Mouse (Mus musculus) ES-Bruce4 (cell line): ENCODE measurements around the gene D330020A13Rik. TPM values are rescaled to one million over a fixed set of nuclear protein-coding genes. Genes with fewer than 3 reads are reported as not detected.
A peak's percentile ranks its signal among the peaks of the same experiment; 100 is the strongest.
"Not testable (repeated sequence)": the region's sequence is repeated elsewhere in the genome, so short reads cannot be mapped to it uniquely, and the experiment has no call there.

Experiments used
- H3K27ac ChIP-seq: 2 replicates; pipeline ENCODE4 v1.5.1; 2012; ENCODE audit warnings: low read length, inconsistent platforms; ENCODE audit not compliant: insufficient read depth
- H3K27me3 ChIP-seq: 2 replicates; pipeline ENCODE4 v1.6.1; 2012; ENCODE audit warnings: mild to moderate bottlenecking, low read length, inconsistent platforms; ENCODE audit not compliant: control insufficient read depth, poor library complexity, insufficient read depth, severe bottlenecking
- H3K36me3 ChIP-seq: 2 replicates; pipeline ENCODE4 v1.6.1; 2012; ENCODE audit warnings: inconsistent platforms, mild to moderate bottlenecking, low read length, moderate library complexity; ENCODE audit not compliant: control insufficient read depth, poor library complexity, insufficient read depth, severe bottlenecking
- H3K4me1 ChIP-seq: one replicate; pipeline ENCODE4 v1.8.1; 2011; ENCODE audit warnings: low read length; ENCODE audit not compliant: control insufficient read depth, insufficient read depth
- H3K4me3 ChIP-seq: 2 replicates; pipeline ENCODE4 v1.5.1; 2011; ENCODE audit warnings: low read depth, mild to moderate bottlenecking, low read length
- H3K9ac ChIP-seq: 2 replicates; pipeline ENCODE4 v1.6.1; 2012; ENCODE audit warnings: low read depth, mild to moderate bottlenecking, inconsistent platforms; ENCODE audit not compliant: poor library complexity, severe bottlenecking
- H3K9me3 ChIP-seq: replicated peaks from 2 replicates; pipeline ENCODE4 v1.6.1; 2012; ENCODE audit warnings: mild to moderate bottlenecking, low read length, inconsistent platforms; ENCODE audit not compliant: control insufficient read depth, poor library complexity, insufficient read depth, severe bottlenecking
- CTCF ChIP-seq: IDR thresholded peaks from one replicate; pipeline ENCODE4 v1.8.1; 2011; ENCODE audit warnings: low read depth, low read length
- EP300 ChIP-seq: IDR thresholded peaks from 2 replicates; pipeline ENCODE4 v1.6.1; 2011; ENCODE audit warnings: low read depth, low read length; ENCODE audit not compliant: insufficient read depth
- POLR2A ChIP-seq: IDR thresholded peaks from one replicate; pipeline ENCODE4 v1.8.1; 2011; ENCODE audit warnings: low read length; ENCODE audit not compliant: insufficient read depth
- polyA plus RNA-seq: library from polyadenylated mRNA; stranded (reverse); fragments of >200 nt; gene quantifications from 2 replicates; pipeline ENCODE4 v1.2.4, GENCODE M21; 2011; ENCODE audit warnings: low read depth; ENCODE audit not compliant: missing spikeins, insufficient read depth, insufficient read length

The D330020A13Rik gene
- polyA plus RNA-seq, 1 experiment, result not detected

GRCm38 (mm10) chr6:120288541-120288940 is 5.6 kb upstream of the D330020A13Rik start:
- TF ChIP-seq EP300 (peak; percentile 12; the same call in 1 of the 2 replicates), POLR2A (no peak)
- Histone ChIP-seq H3K9me3 (no peaks in the 10 kb centered on the region), H3K4me1 (peaks cover 2% of the 10 kb centered on the region), H3K27me3 (no peaks in the 10 kb centered on the region), H3K4me3 (no peak overlapping the region), H3K9ac (no peak overlapping the region), H3K36me3 (no peaks in the 10 kb centered on the region), H3K27ac (peak overlapping the region; percentile 26; the same call in 1 of the 2 replicates)

GRCm38 (mm10) chr6:120289430-120289829 is 4.7 kb upstream of the D330020A13Rik start:
- Histone ChIP-seq H3K27ac (peak overlapping the region; percentile 75), H3K27me3 (no peaks in the 10 kb centered on the region), H3K9me3 (no peaks in the 10 kb centered on the region), H3K36me3 (no peaks in the 10 kb centered on the region), H3K4me1 (peaks cover 2% of the 10 kb centered on the region), H3K9ac (no peak overlapping the region), H3K4me3 (no peak overlapping the region)
- TF ChIP-seq CTCF, result no peak
- no peak for TF ChIP-seq EP300
- no peak for TF ChIP-seq POLR2A

DNA sequence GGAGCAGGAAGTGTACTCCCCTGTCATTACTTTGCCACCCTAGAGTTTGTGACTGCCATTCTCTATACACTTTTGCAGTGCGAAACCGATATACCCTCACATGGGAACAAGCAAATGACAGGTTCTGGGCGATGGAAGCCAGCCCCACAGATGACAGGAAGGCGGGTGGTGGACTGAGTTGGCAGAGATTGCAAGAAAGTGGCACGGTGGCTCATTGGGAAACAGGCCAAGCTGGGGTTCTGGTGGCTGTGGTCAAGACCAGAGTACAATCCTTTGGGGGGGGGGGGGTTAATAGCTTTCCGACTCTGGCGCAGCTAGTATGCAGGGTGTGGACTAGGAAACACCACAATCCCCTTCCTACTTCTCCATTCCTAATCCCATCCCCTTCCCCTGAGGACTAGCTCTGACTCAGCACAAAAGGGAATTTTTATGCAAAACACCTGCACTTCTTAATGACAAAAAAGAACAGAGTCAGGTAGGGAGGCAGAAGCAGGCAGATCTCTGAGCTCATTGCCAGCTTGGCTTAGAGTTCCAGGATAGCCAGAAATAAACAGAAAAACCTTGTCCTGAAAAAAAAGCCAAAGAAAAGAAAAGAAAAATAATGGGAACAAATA is 2.7 kb upstream of the D330020A13Rik start:
- Histone ChIP-seq H3K9me3 (no peaks in the 10 kb centered on the region), H3K4me1 (peaks cover 2% of the 10 kb centered on the region), H3K9ac (no peak overlapping the region), H3K27ac (peak overlapping the region; percentile 90), H3K27me3 (no peaks in the 10 kb centered on the region), H3K36me3 (no peaks in the 10 kb centered on the region), H3K4me3 (no peak overlapping the region)
- no peak for TF ChIP-seq CTCF
- TF ChIP-seq POLR2A, result no peak
- 0 out of 2 replicates have a peak, but pooled peaks have one; percentile 10 for TF ChIP-seq EP300

GRCm38 (mm10) chr6:120294785-120295133 is 595 bp downstream of the D330020A13Rik start:
- Histone ChIP-seq H3K4me3 (peak overlapping the region; percentile 64), H3K9me3 (no peaks in the 10 kb centered on the region), H3K27ac (peak overlapping the region; percentile 52), H3K27me3 (no peaks in the 10 kb centered on the region), H3K4me1 (no peaks in the 10 kb centered on the region), H3K36me3 (no peaks in the 10 kb centered on the region), H3K9ac (peak overlapping the region; percentile 96)
- TF ChIP-seq EP300, result 0 out of 2 replicates have a peak, but pooled peaks have one; percentile 24
- peak; percentile 63 for TF ChIP-seq POLR2A
- TF ChIP-seq CTCF, result no peak

DNA sequence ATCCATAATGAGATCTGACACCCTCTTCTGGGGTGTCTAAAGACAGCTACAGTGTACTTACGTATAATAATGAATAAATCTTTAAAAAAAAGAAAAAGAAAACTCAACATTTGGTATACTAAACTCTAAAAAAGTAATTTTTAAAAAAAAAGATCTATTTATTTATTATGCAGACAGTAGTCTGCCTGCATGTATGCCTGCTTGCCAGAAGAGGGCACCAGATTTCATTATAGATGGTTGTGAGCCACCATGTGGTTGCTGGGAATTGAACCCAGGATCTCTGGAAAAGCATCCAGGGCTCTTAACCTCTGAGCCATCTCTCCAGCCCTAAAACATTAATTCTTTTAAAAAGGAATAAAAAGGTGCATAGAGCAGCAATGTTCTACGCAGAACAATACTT is 2.4 kb downstream of the D330020A13Rik start:
- not testable (repeated sequence) for H3K9ac ChIP-seq, H3K27me3 ChIP-seq, H3K27ac ChIP-seq, H3K36me3 ChIP-seq, H3K9me3 ChIP-seq, H3K4me1 ChIP-seq, H3K4me3 ChIP-seq

GRCm38 (mm10) chr6:120301137-120301536 is 7.0 kb downstream of the D330020A13Rik start:
- Histone ChIP-seq H3K4me3 (peak overlapping the region; percentile 20; the same call in 1 of the 2 replicates), H3K27me3 (no peaks in the 10 kb centered on the region), H3K9ac (peak overlapping the region; percentile 45)

More at GRCm38 (mm10) chr6:120301137-120301536, 7.0 kb downstream of the D330020A13Rik start:
- Histone ChIP-seq H3K27ac (no peak overlapping the region), H3K9me3 (no peaks in the 10 kb centered on the region), H3K4me1 (no peaks in the 10 kb centered on the region), H3K36me3 (no peaks in the 10 kb centered on the region)
- TF ChIP-seq POLR2A (no peak), EP300 (no peak), CTCF (peak; percentile 73)
